Mouse (Mus musculus) kidney, adult 9 months (tissue): ENCODE measurements at regions not wholly inside any gene's neighbourhood (a gene's known extent, or its start where the extent isn't known, plus 50 kb on each side); places are given as distances from the start of the nearest gene placed in this dataset.

ENCODE experiments used
- DNase-seq: peaks from one replicate; pipeline ENCODE4 v3.0.0; 2022

DNA sequence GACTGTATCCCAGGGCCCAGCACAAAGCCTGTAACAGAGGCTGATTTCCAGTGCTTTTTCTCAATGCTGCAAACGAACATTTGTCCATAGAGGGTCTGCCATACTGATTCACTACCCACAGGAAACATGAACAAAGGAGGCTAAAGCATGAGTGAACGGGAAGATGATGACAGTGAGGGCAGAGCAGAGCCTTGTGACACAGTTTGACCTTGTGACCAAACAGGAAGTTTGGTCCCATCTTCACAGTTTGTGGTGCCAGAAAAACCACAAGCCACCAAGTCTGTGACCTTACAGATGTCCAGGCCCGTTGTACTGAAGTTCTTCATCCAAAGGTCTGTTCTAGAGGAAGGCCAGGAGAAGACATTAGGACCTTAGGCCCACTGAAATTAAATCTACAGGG is 974.4 kb downstream of the Epha4 start:
- DNase-seq: no peak

DNA sequence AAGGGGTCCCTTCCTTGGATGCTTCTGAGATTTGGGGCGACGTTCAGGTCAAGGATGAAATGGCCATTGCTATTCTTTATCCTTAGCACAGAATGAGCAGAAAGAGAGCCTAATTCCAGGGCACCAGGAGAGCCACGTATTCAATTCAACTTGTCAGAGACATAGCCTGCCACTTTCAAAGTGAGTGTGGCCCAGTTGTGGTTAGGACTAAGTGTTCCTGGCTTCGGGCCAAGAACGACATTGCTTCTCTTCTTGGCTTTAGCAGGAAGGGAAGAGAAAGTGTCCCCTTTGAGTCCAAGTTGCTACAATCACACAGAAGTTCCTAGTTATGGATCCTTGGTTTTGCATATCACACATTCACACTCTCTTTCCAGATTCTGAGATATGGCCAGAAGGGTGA is 964.0 kb downstream of the Epha4 start:
- DNase-seq: peak; percentile 15

GRCm38 (mm10) chr1:76559441-76559840 is 955.4 kb downstream of the Epha4 start:
- DNase-seq: no peak

DNA sequence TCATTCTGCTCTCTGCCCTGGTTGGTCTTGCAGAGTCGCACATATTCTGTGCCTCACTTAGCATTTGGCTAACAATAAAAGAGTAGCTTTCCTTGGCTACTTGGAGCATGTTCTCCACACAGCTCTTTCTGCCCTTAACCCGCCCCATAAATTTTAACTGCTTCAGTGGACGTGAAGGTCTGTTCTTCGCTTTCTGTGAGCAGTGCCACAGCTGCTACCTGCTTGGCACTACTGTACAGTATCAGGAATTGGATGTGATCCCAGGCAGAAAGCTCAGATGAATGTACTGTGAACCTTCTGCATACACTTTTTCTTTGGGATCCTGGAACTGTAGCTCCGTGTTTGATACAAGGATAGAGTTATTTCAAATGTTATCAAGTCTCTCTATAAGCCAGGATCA is 939.4 kb downstream of the Epha4 start:
- DNase-seq: peak; percentile 3

DNA sequence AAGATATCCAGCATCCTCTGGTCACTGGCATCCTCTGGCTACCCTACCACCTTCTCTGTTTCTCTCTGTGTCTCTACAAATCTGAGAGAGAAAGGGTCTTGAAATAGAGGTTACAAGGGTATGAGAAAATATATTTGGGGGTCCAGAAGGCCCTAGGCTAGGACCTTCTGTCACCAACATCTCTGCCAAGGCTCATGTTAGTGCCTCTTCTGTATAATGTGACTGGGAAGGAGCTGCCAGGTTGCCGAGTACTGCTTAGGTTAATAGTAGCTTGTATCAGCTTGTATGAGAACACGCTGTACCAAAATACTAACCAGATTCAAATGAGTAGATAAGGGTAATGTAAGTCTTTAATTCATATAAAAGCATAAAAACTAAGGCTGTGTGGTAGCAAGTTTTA is 929.0 kb downstream of the Epha4 start:
- DNase-seq: no peak

GRCm38 (mm10) chr1:76625831-76626230 is 889.1 kb downstream of the Epha4 start:
- DNase-seq: no peak

- DNase-seq: no peak
Observed at GRCm38 (mm10) chr1:76629861-76630260, 885.0 kb downstream of the Epha4 start.

DNA sequence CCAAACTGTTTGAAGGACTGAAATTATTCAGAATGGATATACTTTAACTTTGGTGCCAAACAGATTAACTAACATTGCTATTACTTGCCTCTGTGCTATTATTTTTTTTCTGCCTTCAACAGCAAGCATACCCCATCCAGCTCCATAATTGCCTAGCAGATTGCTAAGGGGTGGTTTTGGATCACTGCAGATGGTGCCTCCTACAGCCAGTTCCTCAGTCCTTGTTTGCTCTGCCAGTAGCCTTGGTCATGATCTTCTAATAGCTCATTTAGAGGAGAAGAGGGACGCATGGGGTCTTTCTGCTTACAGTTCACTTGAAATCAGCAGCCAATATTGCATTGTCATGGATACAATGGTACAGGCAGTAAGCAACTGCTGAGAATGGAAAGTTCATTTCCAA is 880.8 kb downstream of the Epha4 start:
- no peak for DNase-seq

DNA sequence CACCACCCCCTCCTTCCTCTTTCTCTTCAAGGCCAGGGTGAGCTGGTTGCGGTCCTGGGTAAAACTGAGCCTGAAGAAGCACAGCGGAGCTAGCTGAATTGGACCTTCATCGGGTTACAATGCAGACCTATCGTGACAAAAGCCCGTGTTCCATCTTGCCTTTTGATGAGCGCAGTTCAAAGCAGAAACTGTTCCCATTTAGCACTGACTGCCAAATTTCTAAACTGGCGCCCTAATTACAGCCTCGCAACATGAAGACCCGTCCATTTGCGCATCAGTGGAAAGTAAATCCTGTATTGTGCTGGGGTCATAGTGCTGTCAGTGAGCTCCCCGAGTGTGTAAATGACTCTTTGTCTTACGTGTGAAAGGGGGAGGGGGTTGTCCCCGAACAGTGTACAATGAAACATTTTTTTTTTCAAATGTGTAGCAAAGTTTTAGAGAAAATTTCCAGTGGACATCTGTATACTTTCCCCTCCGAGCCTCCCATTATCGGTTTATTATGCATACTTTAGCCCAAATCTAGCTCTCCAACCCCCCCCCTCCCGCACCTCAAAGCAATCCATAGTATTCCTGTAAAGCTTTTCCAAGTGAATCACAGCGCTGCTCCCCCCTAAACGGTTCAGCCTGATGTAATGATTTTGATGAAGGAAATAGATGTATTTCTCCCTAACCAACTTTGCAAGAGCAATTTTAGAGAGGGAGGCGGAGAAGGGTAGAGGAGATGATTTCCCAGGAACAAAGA is 877.4 kb downstream of the Epha4 start:
- no peak for DNase-seq

- DNase-seq: no peak
Observed at GRCm38 (mm10) chr1:76638010-76638400, 876.9 kb downstream of the Epha4 start.

DNA sequence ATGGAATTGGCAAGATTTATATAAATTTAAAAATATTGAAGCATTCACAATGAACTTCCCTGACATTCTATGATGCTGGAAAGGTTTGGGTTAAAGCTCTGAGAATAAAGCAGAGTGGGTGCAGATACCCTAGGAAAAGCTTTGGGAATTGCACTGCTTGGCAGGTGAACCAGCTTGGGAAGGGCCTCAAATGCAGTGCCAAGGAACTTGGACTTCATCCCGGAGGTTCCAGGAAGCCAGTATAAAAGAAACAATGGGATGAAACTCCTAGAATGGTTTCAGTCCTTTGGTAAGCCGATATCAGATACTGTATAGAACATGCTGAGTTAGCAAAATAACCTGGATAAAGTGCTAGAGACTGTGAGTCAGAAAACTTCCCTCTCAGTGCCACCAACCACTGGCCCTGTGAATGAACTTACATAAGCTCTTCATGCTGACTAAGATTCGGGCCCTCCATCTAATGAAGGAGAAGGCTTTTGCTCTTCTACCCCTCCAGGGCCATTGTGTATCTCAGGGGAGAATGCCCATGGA is 873.6 kb downstream of the Epha4 start:
- DNase-seq: no peak

DNA sequence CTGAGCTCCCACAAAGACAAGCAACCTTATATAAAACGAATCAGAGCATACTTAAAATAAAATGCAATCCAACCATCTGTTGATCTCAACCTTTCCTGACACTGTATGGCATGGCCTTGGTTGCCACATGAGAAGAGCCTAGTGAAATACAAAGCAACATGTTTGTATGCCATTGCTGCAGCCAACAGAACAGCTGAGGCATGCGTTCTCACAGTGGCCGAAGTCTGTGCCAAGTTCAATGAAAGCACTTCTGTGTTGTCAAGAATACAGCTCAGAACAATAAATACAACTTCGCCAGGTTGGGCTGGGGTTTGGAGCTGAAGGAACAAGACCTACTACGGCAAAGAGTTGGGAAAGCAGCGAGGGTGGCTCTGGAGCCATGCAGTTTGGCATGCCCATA is 872.2 kb downstream of the Epha4 start:
- DNase-seq: no peak

DNA sequence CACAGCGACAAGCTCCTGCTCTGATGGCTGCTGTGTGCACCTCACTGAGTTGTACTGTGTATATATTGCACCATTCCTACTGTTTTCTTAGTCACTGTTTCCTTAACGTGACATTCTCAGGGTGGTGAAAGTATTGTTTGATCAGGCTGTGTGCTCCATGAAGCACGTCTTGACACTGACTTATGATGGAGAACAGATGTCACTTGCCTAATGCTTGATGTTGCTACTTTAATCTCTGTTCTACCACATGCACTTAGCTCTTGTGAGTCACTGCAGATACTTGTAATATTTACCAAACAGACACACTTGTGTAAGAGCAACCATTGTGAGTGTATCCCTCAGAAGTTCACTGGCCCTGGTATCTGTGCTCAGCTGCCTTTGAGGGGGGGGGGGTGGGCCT is 870.0 kb downstream of the Epha4 start:
- no peak for DNase-seq

DNA sequence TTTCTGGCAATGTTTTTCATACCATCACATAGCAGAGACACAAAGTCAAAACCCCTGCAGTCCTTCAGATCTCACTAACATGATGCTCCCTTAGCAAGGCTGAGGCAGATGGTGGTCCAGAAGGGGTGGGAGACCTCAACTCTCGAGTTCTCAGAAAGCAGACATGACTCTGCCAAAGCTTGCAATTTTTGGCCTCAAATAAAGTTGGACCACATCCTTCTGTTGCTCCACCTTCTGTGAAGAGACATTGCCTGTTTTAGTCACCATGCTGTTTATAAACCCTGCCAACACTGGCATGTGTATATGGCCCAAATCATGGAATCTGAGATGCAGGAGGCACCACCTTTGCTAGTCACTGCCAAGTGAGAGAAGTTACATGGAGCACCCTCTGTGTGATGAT is 860.1 kb downstream of the Epha4 start:
- DNase-seq: no peak

GRCm38 (mm10) chr1:76658228-76658627 is 856.7 kb downstream of the Epha4 start:
- no peak for DNase-seq

- no peak for DNase-seq
Observed at GRCm38 (mm10) chr1:76660146-76660545, 854.7 kb downstream of the Epha4 start.

- no peak for DNase-seq
Observed at GRCm38 (mm10) chr1:76664381-76664780, 850.5 kb downstream of the Epha4 start.

GRCm38 (mm10) chr1:76676836-76677235 is 838.1 kb downstream of the Epha4 start:
- DNase-seq: no peak

- no peak for DNase-seq
Observed at GRCm38 (mm10) chr1:76705556-76705955, 809.3 kb downstream of the Epha4 start.

DNA sequence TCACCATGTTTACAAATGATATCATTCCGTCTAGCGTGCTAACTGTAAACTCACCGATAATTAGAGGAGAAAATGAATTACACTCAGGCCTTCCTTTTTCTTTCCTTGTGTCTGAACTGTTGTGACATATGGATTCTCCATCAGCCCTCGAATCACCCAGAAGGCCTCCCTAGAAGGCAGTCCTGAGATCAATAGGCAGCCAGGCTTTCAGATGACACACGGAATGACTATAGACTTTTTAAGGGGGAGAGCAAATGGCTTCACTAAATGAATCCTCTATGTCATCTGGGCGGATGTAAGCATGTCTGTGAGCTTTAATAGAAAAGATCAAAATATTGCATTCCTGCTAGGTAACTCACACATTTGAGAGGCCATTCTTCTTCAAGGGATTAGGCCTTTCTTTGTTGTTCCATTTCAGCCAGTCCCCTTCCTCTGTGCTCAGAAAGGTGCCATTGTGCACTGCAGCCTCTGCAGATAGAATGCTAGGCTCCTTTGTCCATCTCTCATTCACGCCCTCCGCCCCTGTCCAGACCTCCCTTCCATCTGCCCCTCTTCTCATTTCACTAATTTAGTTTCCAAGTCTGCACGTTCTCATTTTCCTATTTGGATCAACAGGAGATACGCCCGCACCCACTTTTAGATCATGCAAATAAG is 797.1 kb downstream of the Epha4 start:
- no peak for DNase-seq

GRCm38 (mm10) chr1:76724453-76724852 is 790.4 kb downstream of the Epha4 start:
- peak; percentile 69 for DNase-seq

GRCm38 (mm10) chr1:76737003-76737402 is 777.9 kb downstream of the Epha4 start:
- DNase-seq: no peak

DNA sequence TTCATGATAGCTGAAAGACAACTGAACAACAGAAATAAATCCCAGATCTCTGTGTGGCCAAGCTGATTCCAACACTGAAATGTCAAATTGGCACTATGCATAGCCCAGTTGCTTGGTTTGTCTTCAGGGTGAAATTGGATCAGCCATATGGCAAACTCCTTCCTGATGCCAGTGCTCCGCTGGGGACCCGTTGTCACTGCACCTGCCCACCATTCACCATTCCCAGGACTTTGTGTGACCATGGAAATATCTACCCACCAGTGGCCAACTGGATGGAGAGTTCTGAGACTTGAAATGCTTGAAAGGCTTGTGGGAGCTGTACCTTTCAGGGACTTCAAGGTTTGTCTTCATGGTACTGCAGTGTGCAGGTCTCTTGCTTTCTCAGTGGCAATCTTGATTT is 777.2 kb downstream of the Epha4 start:
- DNase-seq: no peak

DNA sequence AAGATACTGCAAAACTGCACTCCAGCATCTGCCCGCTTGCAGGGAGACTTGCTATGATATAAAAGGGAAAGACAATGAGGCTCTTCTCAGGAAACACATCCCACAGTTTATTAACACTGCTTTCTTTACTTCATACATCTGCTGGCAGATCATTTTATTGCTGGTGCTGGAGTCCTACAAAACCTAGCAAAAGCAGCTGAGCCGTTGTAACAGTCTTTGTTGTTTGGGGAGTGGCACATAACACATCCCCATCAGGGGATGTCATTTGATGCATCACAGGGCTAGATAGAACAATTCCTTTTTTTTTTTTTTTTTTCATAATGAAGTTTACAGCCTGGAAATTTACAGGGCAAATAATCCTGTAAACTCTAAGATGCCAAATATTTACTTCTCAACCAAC is 742.2 kb downstream of the Epha4 start:
- no peak for DNase-seq

GRCm38 (mm10) chr1:76786871-76787270 is 728.0 kb downstream of the Epha4 start:
- DNase-seq: no peak
